Mouse (Mus musculus): ENCODE measurements around the gene Ctsk. TPM values are rescaled to one million over a fixed set of nuclear protein-coding genes. Genes with fewer than 3 reads are reported as not detected.

Ctsk gene
- polyA plus RNA-seq, 1 experiment from 2014 or later: 122 TPM

DNA sequence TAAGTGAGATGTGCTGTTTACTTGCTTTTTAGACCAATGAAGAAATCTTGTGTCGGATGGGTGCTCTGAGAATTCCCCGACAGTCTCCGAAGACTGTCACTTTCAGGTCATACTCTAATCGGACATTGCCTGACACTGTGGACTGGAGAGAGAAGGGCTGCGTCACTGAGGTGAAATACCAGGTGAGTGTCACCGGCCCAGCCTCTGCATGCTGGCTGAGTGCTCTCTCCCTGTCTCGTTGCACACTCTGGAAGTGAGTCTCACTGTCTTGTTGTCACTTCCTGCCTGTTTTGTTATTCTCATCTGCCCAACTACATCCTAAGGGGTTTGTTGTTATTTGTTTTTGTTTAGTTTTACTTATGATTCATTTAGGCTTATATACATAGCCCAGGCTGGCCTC, 43.9 kb downstream of the Ctsk start:
- H3K27ac ChIP-seq (replicated peaks): no peak overlapping the region
- H3K4me1 ChIP-seq: no peaks in the 10 kb centered on the region
- H3K9me3 ChIP-seq (replicated peaks): no peaks in the 10 kb centered on the region
- H3K4me3 ChIP-seq (replicated peaks): no peak overlapping the region
- no peak overlapping the region for H3K9ac ChIP-seq
- no peaks in the 10 kb centered on the region for H3K27me3 ChIP-seq
- WGBS: 66% methylated on average over 7 of the region's 7 CpGs
- no peaks in the 10 kb centered on the region for H3K36me3 ChIP-seq
- ATAC-seq (ENCODE audit: insufficient number of reproducible peaks, low FRiP score, low TSS enrichment, low read depth): no peak
- no peak overlapping the region for H3K4me2 ChIP-seq (replicated peaks)

DNA sequence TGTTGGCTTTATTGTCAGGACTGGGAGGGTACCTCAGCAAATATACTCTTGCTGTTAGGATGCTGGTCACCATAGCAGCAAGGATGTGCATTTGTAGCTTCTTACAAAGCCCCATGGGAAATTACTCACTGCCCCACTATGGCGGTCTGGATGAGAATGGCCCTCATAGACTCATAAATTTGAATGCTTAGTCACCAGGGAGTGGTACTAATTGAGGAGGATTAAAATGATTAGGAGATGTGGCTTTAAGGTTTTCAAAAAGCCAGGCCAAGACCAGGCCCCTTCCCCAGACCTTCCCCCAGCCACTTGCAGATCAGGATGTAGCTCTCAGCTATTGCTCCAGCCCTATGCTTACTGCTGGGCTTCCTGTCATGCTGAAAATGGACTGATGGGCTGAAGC, 51.1 kb downstream of the Ctsk start:
- Histone ChIP-seq H3K9ac (no peak overlapping the region), H3K9me3 (replicated peaks) (no peaks in the 10 kb centered on the region), H3K36me3 (no peaks in the 10 kb centered on the region), H3K4me2 (replicated peaks) (no peak overlapping the region), H3K4me3 (replicated peaks) (no peak overlapping the region), H3K27ac (replicated peaks) (no peak overlapping the region), H3K27me3 (no peaks in the 10 kb centered on the region), H3K4me1 (no peaks in the 10 kb centered on the region)
- 82% methylated on average over 1 of the region's 1 CpGs for WGBS
- ATAC-seq (ENCODE audit: insufficient number of reproducible peaks, low FRiP score, low TSS enrichment, low read depth): no peak

- H3K9me3 ChIP-seq (replicated peaks): no peaks in the 10 kb centered on the region
- no peak for ATAC-seq (ENCODE audit: insufficient number of reproducible peaks, low FRiP score, low TSS enrichment, low read depth)
- no peak overlapping the region for H3K4me2 ChIP-seq (replicated peaks)
- no peak overlapping the region for H3K4me3 ChIP-seq (replicated peaks)
- no peak overlapping the region for H3K27ac ChIP-seq (replicated peaks)
- no peaks in the 10 kb centered on the region for H3K36me3 ChIP-seq
- no peak overlapping the region for H3K9ac ChIP-seq
- WGBS: 47% methylated on average over 3 of the region's 3 CpGs
- H3K4me1 ChIP-seq: no peaks in the 10 kb centered on the region
- no peaks in the 10 kb centered on the region for H3K27me3 ChIP-seq
Measured at GRCm38 (mm10) chr3:95553986-95554385, 54.9 kb downstream of the Ctsk start.

Other genes with a start within 250 kb of the Ctsk start
- 10.3 and 10.7 TPM in 2 replicates for gene Bnipl, start 248.1 kb upstream of the Ctsk start, polyA plus RNA-seq (2015; fragmentation: Nextera tagmentation; extraction: Ambion mirVana)
- gene Mindy1, start 217.9 kb upstream of the Ctsk start, polyA plus RNA-seq (2015; fragmentation: Nextera tagmentation; extraction: Ambion mirVana): 48.1 and 54.0 TPM in 2 replicates
- 26.0 and 26.5 TPM in 2 replicates for gene Prune1, start 217.2 kb upstream of the Ctsk start, polyA plus RNA-seq (2015; fragmentation: Nextera tagmentation; extraction: Ambion mirVana)
- gene Anxa9, start 192.1 kb upstream of the Ctsk start, polyA plus RNA-seq (2015; fragmentation: Nextera tagmentation; extraction: Ambion mirVana): 8.8 and 11.6 TPM in 2 replicates
- 146 and 153 TPM in 2 replicates for gene Cers2, start 184.5 kb upstream of the Ctsk start, polyA plus RNA-seq (2015; fragmentation: Nextera tagmentation; extraction: Ambion mirVana)
- gene Setdb1, start 142.1 kb upstream of the Ctsk start, polyA plus RNA-seq (2015; fragmentation: Nextera tagmentation; extraction: Ambion mirVana): 38.3 and 39.4 TPM in 2 replicates
- gene 4930558C23Rik, start 96.4 kb upstream of the Ctsk start, polyA plus RNA-seq (2015; fragmentation: Nextera tagmentation; extraction: Ambion mirVana): 0.24 TPM in 1 of 2 replicates, not detected in the other
- gene Arnt, start 64.9 kb upstream of the Ctsk start, polyA plus RNA-seq (2015; fragmentation: Nextera tagmentation; extraction: Ambion mirVana): 49.9 and 50.2 TPM in 2 replicates
- gene Ctss, start 27.5 kb downstream of the Ctsk start, polyA plus RNA-seq (2015; fragmentation: Nextera tagmentation; extraction: Ambion mirVana): 22.1 and 22.2 TPM in 2 replicates
- not detected in 2 replicates for gene Hormad1, start 60.4 kb downstream of the Ctsk start, polyA plus RNA-seq (2015; fragmentation: Nextera tagmentation; extraction: Ambion mirVana)
- 26.3 and 26.9 TPM in 2 replicates for gene Golph3l, start 89.7 kb downstream of the Ctsk start, polyA plus RNA-seq (2015; fragmentation: Nextera tagmentation; extraction: Ambion mirVana)
- 74.8 and 77.9 TPM in 2 replicates for gene Ensa, start 125.7 kb downstream of the Ctsk start, polyA plus RNA-seq (2015; fragmentation: Nextera tagmentation; extraction: Ambion mirVana)
- gene Mcl1, start 159.5 kb downstream of the Ctsk start, polyA plus RNA-seq (2015; fragmentation: Nextera tagmentation; extraction: Ambion mirVana): 51.8 and 55.4 TPM in 2 replicates
- gene Adamtsl4, start 188.7 kb downstream of the Ctsk start, polyA plus RNA-seq (2015; fragmentation: Nextera tagmentation; extraction: Ambion mirVana): 3.8 and 4.2 TPM in 2 replicates
- 27.8 and 29.9 TPM in 2 replicates for gene Ecm1, start 240.3 kb downstream of the Ctsk start, polyA plus RNA-seq (2015; fragmentation: Nextera tagmentation; extraction: Ambion mirVana)